Mouse (Mus musculus) embryo, embryonic 11 days (tissue): ENCODE data around the gene Ppp1ca.
A peak's percentile ranks its signal among the peaks of the same experiment; 100 is the strongest.

Experiments
- DNase-seq: peaks from one replicate; pipeline ENCODE4 v3.0.0-alpha.2; 2015

The Ppp1ca gene

GRCm38 (mm10) chr19:4155223-4156072 is 36.4 kb upstream of the Ppp1ca start:
- DNase-seq = no peak

- DNase-seq = no peak
These were observed 35.7 kb upstream of the Ppp1ca start for GRCm38 (mm10) chr19:4156073-4156579.

GRCm38 (mm10) chr19:4156771-4157170 is 35.1 kb upstream of the Ppp1ca start:
- DNase-seq = no peak

- no peak for DNase-seq
These were observed 32.8 kb upstream of the Ppp1ca start for GRCm38 (mm10) chr19:4159049-4159448.

GRCm38 (mm10) chr19:4162646-4163542 is 29.0 kb upstream of the Ppp1ca start, which contains the start of gene Rps6kb2:
Gene Rps6kb2, minus strand, starts transcription at chr19:4163354.
- peak; percentile 97 for DNase-seq

GRCm38 (mm10) chr19:4163543-4163887 is 28.4 kb upstream of the Ppp1ca start:
- no peak for DNase-seq

GRCm38 (mm10) chr19:4164100-4164499 is 27.8 kb upstream of the Ppp1ca start:
- no peak for DNase-seq

GRCm38 (mm10) chr19:4164721-4165120 is 27.1 kb upstream of the Ppp1ca start:
- no peak for DNase-seq

GRCm38 (mm10) chr19:4166678-4167476 is 25.0 kb upstream of the Ppp1ca start:
- no peak for DNase-seq

- peak; percentile 99 for DNase-seq
These were observed 22.5 kb upstream of the Ppp1ca start for GRCm38 (mm10) chr19:4169378-4169784.

GRCm38 (mm10) chr19:4169810-4170209 is 22.1 kb upstream of the Ppp1ca start:
- DNase-seq = no peak

- DNase-seq = no peak
These were observed 21.0 kb upstream of the Ppp1ca start for GRCm38 (mm10) chr19:4170723-4171392.

- no peak for DNase-seq
These were observed 20.2 kb upstream of the Ppp1ca start for GRCm38 (mm10) chr19:4171393-4172290.

GRCm38 (mm10) chr19:4172925-4173324 is 18.9 kb upstream of the Ppp1ca start:
- no peak for DNase-seq

GRCm38 (mm10) chr19:4175368-4175947 is 16.4 kb upstream of the Ppp1ca start, which contains the start of gene Carns1:
Gene Carns1, minus strand, starts transcription at chr19:4175479.
- DNase-seq = peak; percentile 50

GRCm38 (mm10) chr19:4180411-4180810 is 11.5 kb upstream of the Ppp1ca start:
- no peak for DNase-seq

GRCm38 (mm10) chr19:4181892-4182291 is 10.0 kb upstream of the Ppp1ca start:
- DNase-seq = peak; percentile 46

GRCm38 (mm10) chr19:4183689-4184088 is 8.2 kb upstream of the Ppp1ca start:
- DNase-seq = no peak

- peak; percentile 30 for DNase-seq
These were observed 6.6 kb upstream of the Ppp1ca start for GRCm38 (mm10) chr19:4184976-4185975.
